ENCODE assay signal across 9 mouse cellular contexts in the genomic region with DNA sequence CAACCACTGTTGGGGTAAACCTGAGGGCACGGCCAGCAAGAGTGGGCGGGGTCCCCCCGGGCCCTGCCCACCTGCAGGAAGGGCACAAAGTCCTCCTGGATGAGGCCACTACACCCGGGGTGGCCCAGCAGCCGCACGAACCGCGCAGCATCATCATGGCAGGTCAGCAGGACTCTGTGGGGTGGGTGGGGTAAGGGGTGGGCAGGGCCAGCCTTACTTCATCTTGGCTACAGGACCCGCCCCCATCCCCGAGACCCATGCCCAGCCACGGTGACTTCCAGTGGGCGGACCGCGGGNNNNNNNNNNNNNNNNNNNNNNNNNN. TPM values are rescaled to one million over a fixed set of nuclear protein-coding genes. Genes with fewer than 3 reads are reported as not detected.
A peak's percentile ranks its signal among the peaks of the same experiment; 100 is the strongest.
DNase-seq lines count a peak whose midpoint lies in the region; ATAC-seq lines count a peak whose summit lies in the region.
"Had no signal": no experiment of that assay in that cellular context is flagged by ENCODE, and none has a peak within 500 bp of the region (broad histone marks: within the 10 kb centered on the region; RNA-seq: fewer than 3 reads in every experiment).

No protein-coding gene starts in this region.

- H3K27ac ChIP-seq in forebrain, embryonic 11.5 days (ENCODE audit: low read depth, low read length): no peak overlapping the region
- no peak overlapping the region for H3K27ac ChIP-seq in forebrain, embryonic 14.5 days (ENCODE audit: low read depth, low read length)
- no peak overlapping the region for H3K27ac ChIP-seq in midbrain, embryonic 10.5 days (replicated peaks)
- H3K27ac ChIP-seq in midbrain, embryonic 11.5 days (ENCODE audit: low read depth, low read length): no peak overlapping the region
- H3K27ac ChIP-seq in intestine, embryonic 16.5 days (ENCODE audit: low read length): peak overlapping the region; percentile 48; the same call in 1 of the 2 replicates
- no peak overlapping the region for H3K27ac ChIP-seq in neural tube, embryonic 13.5 days (replicated peaks)

- no peak overlapping the region for H3K4me3 ChIP-seq in forebrain, embryonic 11.5 days (ENCODE audit: low read depth, low read length)
- H3K4me3 ChIP-seq in forebrain, embryonic 14.5 days (ENCODE audit: low read depth, low read length): no peak overlapping the region
- peak overlapping the region; percentile 30 for H3K4me3 ChIP-seq in midbrain, embryonic 10.5 days
- no peak overlapping the region for H3K4me3 ChIP-seq in midbrain, embryonic 11.5 days (ENCODE audit: low read depth, low read length)
- H3K4me3 ChIP-seq in intestine, embryonic 16.5 days (ENCODE audit: low read length): peak overlapping the region; percentile 32
- H3K4me3 ChIP-seq in neural tube, embryonic 13.5 days: peak overlapping the region; percentile 10
- H3K4me3 ChIP-seq: erythroblast, embryonic 14.5 days had no signal

- DNase-seq in forebrain, embryonic 11.5 days (ENCODE audit: low spot score): no peak
- no peak for DNase-seq in forebrain, embryonic 14.5 days (ENCODE audit: low spot score)
- DNase-seq in midbrain, embryonic 10.5 days (ENCODE audit: low spot score): no peak
- no peak for DNase-seq in midbrain, embryonic 11.5 days (ENCODE audit: low spot score, missing footprints)
- DNase-seq in thymus, postnatal 10 days (ENCODE audit: low spot score in 2 of 2): no peak
- DNase-seq in testis, postnatal 10 days (ENCODE audit: low spot score): no peak

- no peaks in the 10 kb centered on the region for H3K27me3 ChIP-seq in forebrain, embryonic 11.5 days (ENCODE audit: control insufficient read depth, insufficient read depth, low read length)
- no peaks in the 10 kb centered on the region for H3K27me3 ChIP-seq in forebrain, embryonic 14.5 days (replicated peaks; ENCODE audit: control insufficient read depth, insufficient read depth, low read length)
- H3K27me3 ChIP-seq in midbrain, embryonic 10.5 days (ENCODE audit: low read depth, poor library complexity, severe bottlenecking): no peaks in the 10 kb centered on the region
- H3K27me3 ChIP-seq in midbrain, embryonic 11.5 days (ENCODE audit: control insufficient read depth, insufficient read depth, low read length): no peaks in the 10 kb centered on the region
- H3K27me3 ChIP-seq in intestine, embryonic 16.5 days (replicated peaks; ENCODE audit: control insufficient read depth, insufficient read depth, low read length): no peaks in the 10 kb centered on the region
- no peaks in the 10 kb centered on the region for H3K27me3 ChIP-seq in neural tube, embryonic 13.5 days

- no peak overlapping the region for H3K9ac ChIP-seq in forebrain, embryonic 11.5 days (ENCODE audit: low read length)
- no peak overlapping the region for H3K9ac ChIP-seq in forebrain, embryonic 14.5 days (ENCODE audit: low read length)
- no peak overlapping the region for H3K9ac ChIP-seq in midbrain, embryonic 11.5 days (ENCODE audit: low read length)
- H3K9ac ChIP-seq in intestine, embryonic 16.5 days (ENCODE audit: low read depth, low read length): peak overlapping the region; percentile 33; the same call in 1 of the 2 replicates
- H3K9ac ChIP-seq in neural tube, embryonic 13.5 days: no peak overlapping the region

- WGBS in forebrain, embryonic 11.5 days: 77% methylated on average over 14 of the region's 14 CpGs
- 89% methylated on average over 14 of the region's 14 CpGs for WGBS in forebrain, embryonic 14.5 days
- 80% methylated on average over 14 of the region's 14 CpGs for WGBS in midbrain, embryonic 10.5 days
- 92% methylated on average over 9 of the region's 14 CpGs for WGBS in midbrain, embryonic 11.5 days
- 78% methylated on average over 8 of the region's 14 CpGs for WGBS in intestine, embryonic 16.5 days
- 73% methylated on average over 14 of the region's 14 CpGs for WGBS in neural tube, embryonic 13.5 days

- H3K9me3 ChIP-seq in forebrain, embryonic 11.5 days (ENCODE audit: control insufficient read depth, low read length): peaks cover 14% of the 10 kb centered on the region
- peaks cover 20% of the 10 kb centered on the region for H3K9me3 ChIP-seq in forebrain, embryonic 14.5 days (replicated peaks; ENCODE audit: control insufficient read depth, low read length)
- H3K9me3 ChIP-seq in midbrain, embryonic 10.5 days (replicated peaks): peaks cover 38% of the 10 kb centered on the region
- peaks cover 15% of the 10 kb centered on the region; the same call in 1 of the 2 replicates for H3K9me3 ChIP-seq in midbrain, embryonic 11.5 days (ENCODE audit: control insufficient read depth, low read length)
- H3K9me3 ChIP-seq in intestine, embryonic 16.5 days (ENCODE audit: control insufficient read depth, low read length): peaks cover 29% of the 10 kb centered on the region
- peaks cover 32% of the 10 kb centered on the region for H3K9me3 ChIP-seq in neural tube, embryonic 13.5 days

- no peaks in the 10 kb centered on the region for H3K4me1 ChIP-seq in forebrain, embryonic 11.5 days (replicated peaks; ENCODE audit: control insufficient read depth, insufficient read depth, low read length)
- no peaks in the 10 kb centered on the region for H3K4me1 ChIP-seq in forebrain, embryonic 14.5 days (ENCODE audit: control insufficient read depth, insufficient read depth, low read length)
- H3K4me1 ChIP-seq in midbrain, embryonic 10.5 days: no peaks in the 10 kb centered on the region
- H3K4me1 ChIP-seq in midbrain, embryonic 11.5 days (ENCODE audit: control insufficient read depth, insufficient read depth, low read length): no peaks in the 10 kb centered on the region
- no peaks in the 10 kb centered on the region for H3K4me1 ChIP-seq in intestine, embryonic 16.5 days (ENCODE audit: control insufficient read depth, insufficient read depth, low read length)
- H3K4me1 ChIP-seq in neural tube, embryonic 13.5 days (replicated peaks): no peaks in the 10 kb centered on the region

- H3K36me3 ChIP-seq in forebrain, embryonic 11.5 days (ENCODE audit: control insufficient read depth, insufficient read depth, low read length): peaks cover 33% of the 10 kb centered on the region
- peaks cover 34% of the 10 kb centered on the region for H3K36me3 ChIP-seq in forebrain, embryonic 14.5 days (ENCODE audit: control insufficient read depth, insufficient read depth, low read length)
- peaks cover 39% of the 10 kb centered on the region for H3K36me3 ChIP-seq in midbrain, embryonic 10.5 days
- H3K36me3 ChIP-seq in midbrain, embryonic 11.5 days (ENCODE audit: control insufficient read depth, insufficient read depth, low read length): peaks cover 34% of the 10 kb centered on the region
- peaks cover 35% of the 10 kb centered on the region for H3K36me3 ChIP-seq in intestine, embryonic 16.5 days (ENCODE audit: control insufficient read depth, insufficient read depth, low read length)
- peaks cover 38% of the 10 kb centered on the region for H3K36me3 ChIP-seq in neural tube, embryonic 13.5 days

- no peak overlapping the region for H3K4me2 ChIP-seq in forebrain, embryonic 11.5 days (ENCODE audit: low read depth, low read length, severe bottlenecking)
- H3K4me2 ChIP-seq in forebrain, embryonic 14.5 days (ENCODE audit: low read length): no peak overlapping the region
- no peak overlapping the region; the same call in 1 of the 2 replicates for H3K4me2 ChIP-seq in midbrain, embryonic 11.5 days
- no peak overlapping the region for H3K4me2 ChIP-seq in intestine, embryonic 16.5 days (ENCODE audit: low read depth, low read length)
- 0 out of 2 replicates have a peak overlapping the region, but pooled peaks have one; percentile 16 for H3K4me2 ChIP-seq in neural tube, embryonic 13.5 days

- peak; percentile 76; the same call in 1 of the 2 replicates for ATAC-seq in forebrain, embryonic 11.5 days (replicated peaks; ENCODE audit: low FRiP score)
- no peak for ATAC-seq in forebrain, embryonic 14.5 days
- no peak for ATAC-seq in midbrain, embryonic 11.5 days (ENCODE audit: low FRiP score)
- no peak for ATAC-seq in intestine, embryonic 16.5 days
- ATAC-seq in neural tube, embryonic 13.5 days (ENCODE audit: low read depth): peak; percentile 85

RNA-seq across cellular contexts. Expression of gene Ppp2r3d, which starts 36.0 kb away (rescaled TPM):
- 163 TPM in 2 replicates for polyA plus RNA-seq in forebrain, embryonic 11.5 days (2014; fragmentation: Nextera tagmentation; extraction: Ambion mirVana)
- 109 and 139 TPM in 2 replicates for polyA plus RNA-seq in forebrain, embryonic 14.5 days (2014; fragmentation: Nextera tagmentation; extraction: Ambion mirVana)
- 136 and 157 TPM in 2 replicates for polyA plus RNA-seq in midbrain, embryonic 10.5 days (2016; fragmentation: Nextera tagmentation; extraction: Ambion mirVana)
- 84.3 and 113 TPM in 2 replicates for polyA plus RNA-seq in midbrain, embryonic 11.5 days (2014; fragmentation: Nextera tagmentation; extraction: Ambion mirVana)
- polyA plus RNA-seq in intestine, embryonic 16.5 days (2015; fragmentation: Nextera tagmentation; extraction: Ambion mirVana): 138 and 143 TPM in 2 replicates
- polyA plus RNA-seq in neural tube, embryonic 13.5 days (2015; fragmentation: Nextera tagmentation; extraction: Ambion mirVana): 156 and 164 TPM in 2 replicates

RNA-seq across cellular contexts. Expression of gene Gm21836, which starts 52.9 kb away (rescaled TPM):
- polyA plus RNA-seq in forebrain, embryonic 11.5 days (2014; fragmentation: Nextera tagmentation; extraction: Ambion mirVana): not detected in 2 replicates
- not detected in 2 replicates for polyA plus RNA-seq in forebrain, embryonic 14.5 days (2014; fragmentation: Nextera tagmentation; extraction: Ambion mirVana)
- polyA plus RNA-seq in midbrain, embryonic 10.5 days (2016; fragmentation: Nextera tagmentation; extraction: Ambion mirVana): not detected in 2 replicates
- not detected in 2 replicates for polyA plus RNA-seq in midbrain, embryonic 11.5 days (2014; fragmentation: Nextera tagmentation; extraction: Ambion mirVana)
- not detected in 2 replicates for polyA plus RNA-seq in intestine, embryonic 16.5 days (2015; fragmentation: Nextera tagmentation; extraction: Ambion mirVana)
- not detected in 2 replicates for polyA plus RNA-seq in neural tube, embryonic 13.5 days (2015; fragmentation: Nextera tagmentation; extraction: Ambion mirVana)
- polyA plus RNA-seq: erythroblast, embryonic 14.5 days had no signal

Comparison
In these comparisons a context has a peak if more than half of its experiments do, and no peak if none do; other contexts are left out.
1. ATAC-seq: peak in forebrain, embryonic 11.5 days (single experiment) and neural tube, embryonic 13.5 days (single experiment); none in forebrain, embryonic 14.5 days (single experiment), midbrain, embryonic 11.5 days (single experiment) and intestine, embryonic 16.5 days (single experiment).
2. H3K4me3 ChIP-seq: peak in midbrain, embryonic 10.5 days (single experiment), intestine, embryonic 16.5 days (single experiment) and neural tube, embryonic 13.5 days (single experiment); none in forebrain, embryonic 11.5 days (single experiment), forebrain, embryonic 14.5 days (single experiment) and midbrain, embryonic 11.5 days (single experiment).